Mouse (Mus musculus): ENCODE data around the gene E2f1. TPM values are rescaled to one million over a fixed set of nuclear protein-coding genes. Genes with fewer than 3 reads are reported as not detected.

E2f1 gene
- total RNA-seq (2021) = 1 to 10 TPM; 5.8 to 5.9 TPM

DNA sequence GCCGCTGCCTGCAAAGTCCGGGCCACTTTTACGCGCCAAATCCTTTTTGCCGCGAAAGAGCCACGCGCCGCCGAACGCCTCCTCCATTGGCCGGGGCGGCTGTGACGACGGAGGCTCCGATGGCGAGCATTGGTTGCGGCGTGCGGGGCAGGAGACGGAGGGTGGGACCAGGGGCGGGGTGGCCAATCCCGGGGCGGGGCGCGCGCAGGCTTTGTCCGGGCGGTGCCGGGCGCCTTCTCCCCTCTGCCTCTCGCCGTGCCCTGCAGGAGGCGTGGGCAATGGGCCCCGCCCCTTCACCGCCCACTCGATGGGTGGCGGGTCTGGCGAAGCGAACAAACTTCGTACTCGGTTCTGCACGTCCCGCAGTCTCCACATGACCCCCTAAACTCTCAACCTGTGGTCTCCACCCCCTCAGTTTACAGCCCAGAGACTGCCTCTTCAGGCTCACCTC is at the start of gene E2f1:
Gene E2f1, minus strand, starts transcription at position 57 of the 451 bp plus-strand sequence.
- DNase-seq (ENCODE audit: extremely low spot score in 1 of 2, low spot score in 1 of 2) = peak; percentile 83 to 85

DNA sequence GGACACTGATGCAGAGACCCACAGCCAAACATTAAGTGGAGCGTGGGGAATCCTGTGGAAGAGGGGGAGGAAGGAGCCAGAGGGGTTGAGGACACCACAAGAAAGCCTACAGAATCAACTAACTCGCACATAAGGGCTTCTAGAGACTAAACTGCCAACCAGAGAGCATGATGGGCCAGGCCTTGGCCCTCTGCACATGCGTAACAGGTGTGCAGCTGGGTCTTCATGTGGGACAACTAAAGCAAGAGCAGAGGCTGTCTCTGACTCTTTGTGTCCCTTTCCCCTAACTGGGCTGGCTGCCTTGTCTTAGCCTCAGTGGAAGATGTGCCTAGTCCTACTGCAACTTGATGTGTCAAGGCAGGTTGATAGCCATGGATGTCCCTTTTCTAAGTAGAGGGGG is 47.4 kb upstream of the E2f1 start:
- DNase-seq (ENCODE audit: extremely low spot score in 1 of 2, low spot score in 1 of 2) = no peak

DNA sequence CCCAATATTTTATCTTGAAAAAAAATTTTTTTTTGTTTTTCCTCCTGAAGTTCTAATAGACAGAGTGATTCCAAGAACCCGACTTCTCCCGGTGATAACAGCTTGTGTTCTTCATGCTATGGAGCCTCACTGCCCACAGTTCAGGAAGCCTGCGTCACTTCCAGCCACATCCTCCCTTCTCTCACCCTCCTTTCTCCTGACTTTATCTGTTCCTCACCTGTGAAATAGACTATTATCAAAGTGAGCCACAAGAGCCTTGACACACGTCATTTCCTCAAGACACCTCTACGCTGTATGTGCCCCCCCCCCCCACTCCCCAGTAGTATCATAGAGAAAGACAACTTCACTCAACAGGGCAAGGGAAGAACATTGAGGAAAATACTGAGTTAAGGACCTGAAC is 46.0 kb upstream of the E2f1 start:
- no peak for DNase-seq (ENCODE audit: extremely low spot score in 1 of 2, low spot score in 1 of 2)

DNA sequence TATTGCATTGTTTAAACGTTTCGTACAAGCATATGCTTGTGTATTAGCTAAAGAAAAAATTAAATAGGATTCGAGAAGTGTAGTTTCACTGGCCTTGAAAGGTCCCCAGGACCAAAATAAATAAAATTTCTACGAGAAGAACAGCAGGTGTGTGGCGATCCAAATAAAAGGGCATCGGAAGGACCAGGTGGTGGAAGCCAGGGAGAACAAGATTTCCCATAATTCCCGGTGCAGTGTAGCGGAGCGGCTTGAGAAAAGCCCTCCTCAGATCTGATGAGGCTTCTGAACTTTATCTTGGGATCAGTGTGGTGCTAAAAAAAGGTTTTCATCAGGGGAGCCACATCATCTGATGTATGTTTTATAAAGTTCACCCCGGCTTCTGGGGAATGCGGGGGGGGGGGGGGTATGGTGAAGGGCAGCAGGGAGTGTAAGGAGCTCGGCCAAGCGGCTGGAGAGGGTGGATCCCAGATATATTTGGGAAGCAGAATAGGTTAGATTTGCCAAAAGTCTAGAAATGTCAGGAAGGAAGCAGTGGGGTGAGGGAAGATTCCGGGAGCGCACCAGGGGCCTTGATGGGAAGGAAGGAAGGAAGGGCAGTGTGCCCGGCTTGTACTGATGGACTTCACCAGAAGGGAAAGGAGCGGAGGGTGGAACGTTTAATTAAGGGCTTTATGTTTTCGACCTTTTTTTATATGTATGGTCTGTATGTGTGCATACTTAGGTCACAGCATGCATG is 45.3 kb upstream of the E2f1 start:
- no peak for DNase-seq (ENCODE audit: extremely low spot score in 1 of 2, low spot score in 1 of 2)

DNA sequence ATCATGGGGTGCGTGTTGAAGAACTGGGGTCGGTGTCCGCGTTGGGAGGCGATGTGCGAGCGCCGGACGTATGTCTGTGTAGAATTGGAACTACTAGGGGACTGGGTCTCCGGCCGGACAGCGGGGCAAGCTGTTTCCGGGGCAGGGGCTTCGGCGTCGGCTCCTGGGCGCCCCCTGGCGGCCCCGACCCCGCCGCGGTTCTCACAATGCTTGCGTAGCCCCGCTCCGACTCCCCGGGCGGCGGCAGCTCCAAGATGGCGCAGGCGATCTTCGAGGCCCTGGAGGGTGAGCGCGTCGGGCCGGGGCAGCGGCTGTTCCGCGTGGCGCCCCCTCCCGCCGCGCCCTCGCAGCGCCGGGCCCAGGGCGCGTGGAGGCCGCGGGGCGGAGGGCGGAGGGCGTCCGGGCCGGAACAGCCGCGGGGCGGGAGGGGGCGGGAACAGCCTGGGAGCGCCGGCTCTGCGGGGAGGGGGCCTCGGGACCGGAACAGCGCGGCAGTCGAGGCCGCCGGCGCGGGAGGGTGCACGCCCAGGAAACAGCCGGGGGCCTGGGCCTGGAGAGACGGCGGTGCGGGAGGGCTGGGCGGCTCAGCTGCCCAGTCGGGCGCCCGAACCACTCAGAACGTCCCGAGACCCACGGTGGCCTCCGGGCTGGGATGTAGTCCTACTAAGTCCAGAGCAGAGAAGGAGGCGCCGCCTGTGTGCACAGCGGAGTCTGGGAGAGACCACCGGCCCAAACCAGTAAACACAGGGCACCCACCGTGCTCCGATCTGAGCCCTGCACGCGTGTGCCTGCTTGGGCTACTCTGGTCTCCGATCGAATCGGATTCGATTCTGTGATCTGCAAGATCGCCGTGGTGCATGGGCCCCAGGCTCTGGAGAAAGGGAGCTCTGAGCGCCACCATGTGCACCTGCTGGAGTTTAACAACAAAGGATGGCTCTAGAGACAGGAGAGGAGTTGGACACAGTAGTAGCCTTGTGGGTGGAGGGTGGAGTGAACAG is 43.7 kb upstream of the E2f1 start, which contains the start of the genes Zfp341 and 4930519P11Rik:
Gene Zfp341, plus strand, starts transcription at position 180 of the 998 bp plus-strand sequence.
Gene 4930519P11Rik, minus strand, starts transcription at position 320 of the 998 bp plus-strand sequence.
- DNase-seq (ENCODE audit: extremely low spot score in 1 of 2, low spot score in 1 of 2) = peak; percentile 78 to 90

DNA sequence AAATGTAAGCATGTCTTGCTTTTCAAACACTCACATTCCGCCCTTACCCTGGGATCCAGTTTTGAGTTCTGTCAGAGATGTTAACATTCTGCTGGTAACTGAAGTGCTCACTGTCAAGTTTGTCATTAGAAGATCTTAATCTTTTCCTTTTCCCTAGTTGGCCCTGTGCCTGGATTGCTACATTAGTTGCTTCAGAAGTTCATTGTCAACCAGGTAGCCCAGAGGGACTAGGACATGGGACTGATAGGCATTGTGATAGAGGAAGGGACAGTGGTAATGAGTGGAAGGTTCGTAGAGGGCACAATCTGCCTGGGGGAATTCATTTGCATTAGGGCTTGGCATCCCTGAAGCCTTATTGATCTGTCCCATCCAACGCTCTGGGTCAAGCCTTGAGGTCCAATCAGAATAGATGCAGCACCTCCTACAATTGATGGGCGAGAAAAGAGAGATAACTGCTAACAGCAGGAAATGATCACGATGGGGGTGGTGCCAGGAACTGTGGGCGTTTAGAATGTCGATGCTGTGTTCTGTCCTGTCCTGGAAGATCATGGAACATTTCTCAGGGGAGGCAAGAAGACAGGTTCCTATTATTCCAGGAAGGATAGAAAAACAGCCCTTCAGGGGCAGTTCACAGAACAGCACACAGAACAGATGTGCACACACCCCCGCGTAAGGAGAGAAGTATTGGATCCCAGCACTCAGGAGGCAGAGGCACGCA is 39.5 kb upstream of the E2f1 start:
- DNase-seq (ENCODE audit: extremely low spot score in 1 of 2, low spot score in 1 of 2) = no peak

DNA sequence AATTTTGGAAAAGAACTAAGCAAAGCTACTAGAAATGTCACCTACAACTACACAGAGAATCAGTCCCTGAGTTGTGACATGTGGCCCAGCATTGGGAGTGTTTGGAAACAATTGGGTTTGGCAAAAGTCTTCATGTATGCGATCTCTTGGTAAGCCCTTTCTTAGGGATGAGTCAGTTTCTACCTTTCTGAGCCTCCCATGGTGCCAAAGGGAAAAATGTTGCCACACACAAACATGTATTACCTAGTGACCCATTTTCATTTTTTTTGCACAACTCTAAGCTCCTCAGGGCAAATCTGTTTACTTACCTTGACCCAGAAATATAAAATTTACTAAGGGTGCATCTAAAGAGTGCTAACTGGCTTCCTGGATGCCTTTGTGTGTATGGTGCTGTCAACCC is 37.3 kb upstream of the E2f1 start:
- no peak for DNase-seq (ENCODE audit: extremely low spot score in 1 of 2, low spot score in 1 of 2)

DNA sequence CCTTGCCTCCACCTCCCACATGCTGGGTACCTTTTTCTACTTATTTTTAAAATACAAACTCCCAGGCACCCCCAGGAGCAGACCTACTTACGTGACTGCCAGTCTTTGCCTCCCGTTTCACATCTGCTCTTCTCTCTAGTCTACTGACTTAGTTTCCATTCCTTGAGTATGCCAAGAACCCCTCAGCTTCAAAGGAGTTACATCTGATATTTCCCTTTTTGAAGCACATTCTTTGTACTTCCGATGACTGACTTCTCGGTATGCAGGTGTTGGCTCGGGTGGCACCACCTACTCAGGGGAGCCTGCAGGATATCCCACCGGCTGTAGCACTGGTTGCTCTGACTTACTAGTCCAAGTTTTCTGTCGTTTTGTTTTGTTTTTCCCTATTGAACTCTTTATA is 34.5 kb upstream of the E2f1 start:
- DNase-seq (ENCODE audit: extremely low spot score in 1 of 2, low spot score in 1 of 2) = no peak

DNA sequence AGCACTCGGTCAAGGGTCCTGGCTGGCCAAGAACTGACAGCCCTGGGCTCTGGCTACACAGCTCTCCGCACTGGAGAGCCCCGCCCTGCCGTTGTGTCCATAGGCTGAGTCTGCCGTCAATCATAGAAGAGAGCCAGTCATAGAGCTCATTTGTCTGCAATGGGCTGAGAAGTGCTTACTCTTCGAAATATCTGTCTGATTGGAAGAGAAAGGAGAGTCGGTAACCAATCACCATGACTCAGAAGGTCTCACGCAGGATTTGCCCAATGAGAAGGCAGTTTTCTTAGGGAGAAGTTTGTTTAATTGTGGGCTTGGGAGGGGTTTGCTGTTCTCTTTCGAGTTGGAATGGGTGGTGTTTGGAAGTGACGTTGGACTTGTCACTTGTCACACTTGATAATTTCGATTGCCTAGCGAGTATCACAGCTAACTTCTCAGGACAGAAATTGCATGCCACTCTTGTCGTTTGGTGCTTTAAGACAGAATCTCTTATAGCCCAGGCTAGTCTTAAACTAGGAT is 34.0 kb upstream of the E2f1 start, which contains the start of gene Pxmp4:
Gene Pxmp4, minus strand, starts transcription at position 71 of the 516 bp plus-strand sequence.
- peak; percentile 98 to 100 for DNase-seq (ENCODE audit: extremely low spot score in 1 of 2, low spot score in 1 of 2)

DNA sequence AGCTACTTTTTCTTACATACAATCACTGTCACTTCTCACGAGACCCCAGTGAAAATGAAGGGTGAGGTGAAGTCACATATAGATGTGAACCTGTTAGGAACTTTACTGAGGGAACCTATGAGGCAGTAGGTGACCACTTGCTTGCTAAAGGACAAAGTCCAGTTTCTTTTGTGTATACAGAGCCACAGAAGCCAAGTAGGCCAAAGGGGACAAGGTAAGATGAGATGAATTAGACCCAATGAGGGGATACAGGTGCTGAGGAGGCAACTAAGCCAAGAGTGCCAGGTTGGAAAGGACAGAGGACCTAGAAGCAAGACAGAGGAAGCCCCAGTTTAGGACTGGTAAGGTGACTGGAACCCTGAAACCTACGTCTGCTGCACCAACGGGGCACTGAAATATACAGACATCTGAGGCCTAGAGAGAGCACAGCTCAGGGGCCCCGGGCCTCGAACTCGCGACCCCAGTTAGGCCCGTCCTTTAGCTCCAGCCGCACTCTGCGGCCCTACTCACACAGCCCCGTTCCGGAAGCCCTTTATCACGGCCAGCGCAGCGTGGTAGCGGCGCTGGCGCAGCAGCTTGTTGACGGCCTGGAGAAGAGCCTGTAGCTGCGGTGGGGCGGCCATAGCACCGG is 33.4 kb upstream of the E2f1 start:
- DNase-seq (ENCODE audit: extremely low spot score in 1 of 2, low spot score in 1 of 2) = no peak

DNA sequence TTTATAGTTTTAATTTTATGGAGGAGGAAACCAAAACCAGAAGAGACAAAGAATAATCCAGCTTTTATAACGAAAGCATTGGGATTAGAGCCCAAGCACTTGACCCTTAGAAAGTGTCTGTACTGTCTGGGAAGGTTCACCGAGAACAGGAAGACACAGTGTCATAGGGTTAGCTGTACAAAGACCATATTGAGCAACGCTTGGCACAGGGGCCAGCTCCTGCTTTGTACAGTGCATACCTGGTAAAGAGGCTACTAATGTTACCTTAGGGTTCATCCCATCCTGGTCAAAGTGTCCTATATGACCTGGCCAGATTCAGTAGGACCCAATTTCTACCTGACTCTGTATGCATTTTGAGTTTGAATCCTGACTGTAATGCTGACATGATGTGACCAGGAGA is 31.6 kb upstream of the E2f1 start:
- no peak for DNase-seq (ENCODE audit: extremely low spot score in 1 of 2, low spot score in 1 of 2)

DNA sequence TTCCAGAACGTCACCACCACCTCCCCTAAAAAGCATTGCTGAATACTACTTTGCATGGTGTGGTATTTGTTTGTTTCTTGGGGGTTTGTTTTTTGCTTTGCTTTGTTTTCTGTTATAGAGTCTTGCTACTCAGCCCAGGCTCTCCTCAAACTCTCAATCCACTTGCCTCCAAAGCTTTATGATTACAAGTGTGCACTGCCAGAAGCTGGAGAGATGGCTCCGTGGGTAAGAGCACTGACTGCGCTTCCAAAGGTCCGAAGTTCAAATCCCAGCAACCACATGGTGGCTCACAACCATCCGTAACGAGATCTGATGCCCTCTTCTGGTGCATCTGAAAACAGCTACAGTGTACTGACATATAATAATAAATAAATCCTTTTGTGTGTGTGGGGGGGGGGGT is 30.9 kb upstream of the E2f1 start:
- DNase-seq (ENCODE audit: extremely low spot score in 1 of 2, low spot score in 1 of 2) = no peak

DNA sequence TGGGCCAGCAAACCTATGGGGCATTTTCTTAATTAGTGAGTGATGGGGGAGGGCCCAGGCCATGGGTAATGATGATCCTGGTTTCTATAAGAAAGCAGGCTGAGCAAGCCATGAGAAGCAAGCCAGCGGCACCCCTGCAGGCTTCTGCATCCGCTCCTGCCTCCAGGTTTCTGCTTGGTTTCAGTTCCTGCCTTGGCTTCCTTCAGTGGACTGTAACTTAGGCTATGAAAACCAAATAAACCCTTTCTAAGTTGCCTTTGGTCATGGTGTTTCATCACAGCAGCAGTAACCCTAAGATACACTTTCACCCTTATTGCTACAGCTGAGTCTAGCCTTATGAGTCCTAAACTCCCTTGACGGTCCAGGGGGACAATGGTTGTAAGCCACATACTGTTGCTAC is 27.7 kb upstream of the E2f1 start:
- DNase-seq (ENCODE audit: extremely low spot score in 1 of 2, low spot score in 1 of 2) = no peak

DNA sequence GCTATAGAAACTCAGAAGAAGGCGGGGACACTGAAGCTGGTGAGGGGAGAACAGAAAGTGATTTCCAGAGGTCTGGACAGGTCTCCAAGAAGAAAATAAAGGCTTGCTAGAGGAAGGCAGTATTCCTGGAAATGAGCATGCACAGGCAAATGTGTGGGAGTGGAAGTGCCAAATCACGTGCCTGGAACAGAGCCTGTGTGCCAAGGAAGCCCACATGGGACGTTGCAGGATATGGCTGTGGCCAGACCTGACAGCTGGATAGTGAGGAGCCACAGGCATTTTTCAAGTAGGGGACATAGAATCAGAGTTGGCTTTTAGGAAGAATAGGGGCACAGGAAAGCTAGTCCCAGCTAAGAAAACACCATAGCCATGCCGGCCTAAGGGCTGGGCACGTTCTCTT is 26.1 kb upstream of the E2f1 start:
- DNase-seq (ENCODE audit: extremely low spot score in 1 of 2, low spot score in 1 of 2) = no peak

DNA sequence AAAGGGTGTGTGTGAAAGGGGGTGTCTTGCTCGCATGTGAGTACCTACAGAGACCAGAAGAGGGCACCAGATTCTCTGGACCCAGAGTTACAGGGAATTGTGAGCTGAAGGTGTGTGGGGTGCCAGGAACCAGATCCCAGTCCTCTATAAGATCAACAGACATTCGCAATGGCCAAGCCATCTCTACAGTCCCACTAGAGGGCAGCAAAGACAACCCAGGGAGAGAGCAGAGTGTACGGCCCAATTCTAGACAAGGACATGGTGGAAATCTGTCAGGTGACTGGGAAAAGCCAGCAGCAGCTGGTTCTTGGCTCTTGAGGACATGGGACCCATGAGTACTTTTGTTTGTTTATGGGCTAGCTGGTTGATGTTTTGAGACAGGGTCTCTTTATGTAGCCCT is 23.3 kb upstream of the E2f1 start:
- no peak for DNase-seq (ENCODE audit: extremely low spot score in 1 of 2, low spot score in 1 of 2)

DNA sequence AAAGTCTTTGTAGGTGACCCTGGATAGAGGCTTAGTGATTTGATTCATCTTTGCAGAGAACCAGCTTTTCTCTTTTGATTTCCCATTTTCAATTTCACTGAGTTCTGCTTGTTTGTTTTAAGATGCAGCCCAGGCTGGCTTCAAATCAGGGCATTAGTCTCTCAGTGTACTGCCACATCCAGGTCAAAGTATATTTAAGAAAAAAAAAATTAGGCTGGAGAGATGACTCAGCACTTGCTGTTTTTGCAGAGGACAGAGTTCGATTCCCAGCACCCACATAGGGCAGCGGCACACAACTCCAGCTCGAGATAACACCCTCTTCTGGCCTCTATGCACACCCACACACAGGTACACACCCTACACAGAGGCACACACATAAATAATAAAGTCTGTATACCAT is 21.5 kb upstream of the E2f1 start:
- DNase-seq (ENCODE audit: extremely low spot score in 1 of 2, low spot score in 1 of 2) = no peak

DNA sequence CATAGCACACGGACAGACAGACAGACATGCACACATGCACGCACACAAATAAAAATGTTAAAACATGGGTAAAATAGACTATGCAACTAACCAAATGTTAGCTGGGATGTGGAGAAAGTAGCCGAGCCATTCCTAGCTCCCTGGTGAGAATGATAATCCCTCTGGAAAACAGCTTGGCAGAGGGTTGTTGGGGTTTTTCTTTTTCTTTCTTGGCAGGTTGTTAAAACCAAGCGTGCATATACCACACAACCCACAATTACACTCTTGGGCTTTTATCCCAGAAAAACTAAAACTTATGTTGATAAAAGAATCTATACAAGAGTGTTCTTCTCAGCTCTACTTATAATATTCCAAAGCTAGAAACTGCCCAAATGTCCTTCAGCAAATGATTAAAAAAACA is 19.4 kb upstream of the E2f1 start:
- DNase-seq (ENCODE audit: extremely low spot score in 1 of 2, low spot score in 1 of 2) = no peak

DNA sequence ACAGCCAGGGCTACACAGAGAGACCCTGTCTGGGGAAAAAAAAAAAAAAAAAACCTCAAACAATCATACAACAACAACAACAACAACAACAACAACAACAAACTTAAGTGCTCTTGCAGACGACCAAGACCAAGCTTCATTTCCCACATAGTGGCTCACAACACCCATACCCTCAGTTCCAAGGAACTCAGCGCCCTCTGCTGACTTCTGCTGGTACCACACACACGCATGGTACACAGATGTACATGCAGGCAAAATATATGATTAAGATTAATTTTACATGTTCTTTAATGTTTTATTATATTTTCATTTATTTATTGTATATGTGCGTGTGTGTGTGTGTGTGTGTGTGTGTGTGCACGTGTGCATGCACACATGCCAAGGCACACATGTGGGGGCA is 16.7 kb upstream of the E2f1 start:
- DNase-seq (ENCODE audit: extremely low spot score in 1 of 2, low spot score in 1 of 2) = peak in 1 of 2 experiments; percentile 54

DNA sequence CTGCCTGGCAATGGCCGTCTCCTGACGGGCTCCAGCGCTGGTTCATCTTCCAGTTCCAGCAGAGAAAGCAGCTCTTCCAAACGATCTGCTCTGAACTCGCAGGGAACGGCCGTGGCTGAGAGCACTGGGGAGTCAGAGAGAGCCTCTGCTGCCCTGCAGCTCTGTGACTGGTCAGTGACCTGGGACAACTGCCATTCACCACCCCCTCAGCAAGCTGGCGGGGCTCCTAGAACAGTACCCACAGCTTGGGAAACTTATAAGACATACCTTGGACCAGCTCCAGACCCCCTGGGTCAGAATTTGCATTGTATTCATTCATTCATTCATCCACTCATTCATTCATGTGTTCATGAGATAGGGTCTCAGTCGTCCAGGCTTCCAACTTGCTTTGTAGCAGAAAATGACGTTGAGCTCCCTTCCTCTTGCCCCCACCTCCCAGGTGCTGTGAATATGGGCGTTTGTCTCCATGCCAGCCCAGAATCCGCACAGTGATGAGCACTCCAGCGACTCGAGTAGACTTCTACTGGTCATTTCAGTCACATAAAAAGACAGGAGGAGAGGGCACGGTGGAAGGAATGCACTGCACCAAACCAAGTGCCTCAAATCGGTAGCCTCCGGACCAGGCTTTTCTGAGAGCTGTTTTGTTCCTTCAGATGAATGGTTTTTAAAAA is 15.4 kb upstream of the E2f1 start:
- DNase-seq (ENCODE audit: extremely low spot score in 1 of 2, low spot score in 1 of 2) = no peak

All from layer of hippocampus, postnatal 25 days (tissue).